ENCODE assay signal across 7 mouse cellular contexts in genomic region chr7:117428690-117429224, GRCm38 (mm10). TPM values are rescaled to one million over a fixed set of nuclear protein-coding genes. Genes with fewer than 3 reads are reported as not detected.
A peak's percentile ranks its signal among the peaks of the same experiment; 100 is the strongest.
DNase-seq lines count a peak whose midpoint lies in the region; ATAC-seq and TF ChIP-seq lines count a peak whose summit lies in the region.

No protein-coding gene starts in this region.

- no peak for TF ChIP-seq EP300 in stomach, postnatal 0 days (optimal IDR thresholded peaks at IDR 0.05)
- TF ChIP-seq EP300 in liver, embryonic 14.5 days (IDR thresholded peaks at IDR 0.05; ENCODE audit: low read depth) = no peak

- H3K9ac ChIP-seq in stomach, embryonic 14.5 days (replicated peaks; ENCODE audit: low read depth, low read length) = no peak overlapping the region
- H3K9ac ChIP-seq in stomach, postnatal 0 days (ENCODE audit: low read length) = no peak overlapping the region
- H3K9ac ChIP-seq in forebrain, postnatal 0 days = no peak overlapping the region
- no peak overlapping the region for H3K9ac ChIP-seq in liver, embryonic 14.5 days (replicated peaks)
- no peak overlapping the region for H3K9ac ChIP-seq in neural tube, embryonic 11.5 days (ENCODE audit: low read length)

- ATAC-seq in stomach, embryonic 14.5 days (ENCODE audit: insufficient number of reproducible peaks, insufficient read depth, low FRiP score, low read depth) = peak; percentile 58; the same call in 1 of the 2 replicates
- ATAC-seq in stomach, postnatal 0 days (ENCODE audit: low FRiP score, low TSS enrichment) = no peak
- ATAC-seq in forebrain, postnatal 0 days = peak; percentile 79
- ATAC-seq in liver, embryonic 14.5 days (ENCODE audit: insufficient read depth) = no peak
- no peak for ATAC-seq in neural tube, embryonic 11.5 days (ENCODE audit: insufficient read depth, low FRiP score, low TSS enrichment)

- WGBS in stomach, embryonic 14.5 days = 43% methylated on average over 8 of the region's 8 CpGs
- WGBS in stomach, postnatal 0 days = 41% methylated on average over 8 of the region's 8 CpGs
- 28% methylated on average over 8 of the region's 8 CpGs for WGBS in forebrain, postnatal 0 days
- WGBS in liver, embryonic 14.5 days (ENCODE audit: insufficient replicate concordance) = 23% methylated on average over 8 of the region's 8 CpGs
- WGBS in neural tube, embryonic 11.5 days = 59% methylated on average over 8 of the region's 8 CpGs

- no peak overlapping the region for H3K4me2 ChIP-seq in stomach, embryonic 14.5 days (replicated peaks; ENCODE audit: low read depth, low read length)
- no peak overlapping the region for H3K4me2 ChIP-seq in stomach, postnatal 0 days (replicated peaks; ENCODE audit: low read depth)
- no peak overlapping the region for H3K4me2 ChIP-seq in forebrain, postnatal 0 days (ENCODE audit: low read depth)
- H3K4me2 ChIP-seq in liver, embryonic 14.5 days (ENCODE audit: low read depth) = no peak overlapping the region
- H3K4me2 ChIP-seq in neural tube, embryonic 11.5 days (ENCODE audit: low read depth) = no peak overlapping the region

- no peaks in the 10 kb centered on the region for H3K27me3 ChIP-seq in stomach, embryonic 14.5 days (ENCODE audit: control insufficient read depth, insufficient read depth, low read length)
- no peaks in the 10 kb centered on the region for H3K27me3 ChIP-seq in stomach, postnatal 0 days (ENCODE audit: control insufficient read depth, insufficient read depth, low read length)
- no peaks in the 10 kb centered on the region for H3K27me3 ChIP-seq in forebrain, postnatal 0 days (ENCODE audit: insufficient read depth, low read length)
- H3K27me3 ChIP-seq in liver, embryonic 14.5 days (ENCODE audit: control insufficient read depth, insufficient read depth, low read length) = no peaks in the 10 kb centered on the region
- no peaks in the 10 kb centered on the region for H3K27me3 ChIP-seq in neural tube, embryonic 11.5 days (ENCODE audit: control insufficient read depth, insufficient read depth, low read length)

- H3K4me3 ChIP-seq in stomach, embryonic 14.5 days (ENCODE audit: low read depth, low read length) = no peak overlapping the region
- H3K4me3 ChIP-seq in stomach, postnatal 0 days (ENCODE audit: low read depth, low read length) = no peak overlapping the region
- H3K4me3 ChIP-seq in forebrain, postnatal 0 days (ENCODE audit: low read depth, low read length) = no peak overlapping the region
- H3K4me3 ChIP-seq in liver, embryonic 14.5 days (ENCODE audit: insufficient read depth in 1 of 2, low read depth in 2 of 2, low read length in 2 of 2) = no peak overlapping the region
- no peak overlapping the region for H3K4me3 ChIP-seq in neural tube, embryonic 11.5 days (ENCODE audit: low read depth, low read length)

- no peaks in the 10 kb centered on the region for H3K36me3 ChIP-seq in stomach, embryonic 14.5 days (ENCODE audit: control insufficient read depth, insufficient read depth, low read length)
- no peaks in the 10 kb centered on the region for H3K36me3 ChIP-seq in stomach, postnatal 0 days (ENCODE audit: control insufficient read depth, insufficient read depth, low read length)
- H3K36me3 ChIP-seq in forebrain, postnatal 0 days (ENCODE audit: insufficient read depth) = no peaks in the 10 kb centered on the region
- H3K36me3 ChIP-seq in liver, embryonic 14.5 days (replicated peaks; ENCODE audit: control insufficient read depth, insufficient read depth, low read depth) = no peaks in the 10 kb centered on the region
- H3K36me3 ChIP-seq in neural tube, embryonic 11.5 days (ENCODE audit: control insufficient read depth, insufficient read depth, low read length) = no peaks in the 10 kb centered on the region

- H3K4me1 ChIP-seq in stomach, embryonic 14.5 days (ENCODE audit: control insufficient read depth, insufficient read depth, low read length) = no peaks in the 10 kb centered on the region
- no peaks in the 10 kb centered on the region for H3K4me1 ChIP-seq in stomach, postnatal 0 days (replicated peaks; ENCODE audit: control insufficient read depth, insufficient read depth)
- peaks cover 15% of the 10 kb centered on the region for H3K4me1 ChIP-seq in forebrain, postnatal 0 days (ENCODE audit: insufficient read depth)
- H3K4me1 ChIP-seq in liver, embryonic 14.5 days (replicated peaks; ENCODE audit: control insufficient read depth in 2 of 2, insufficient read depth in 2 of 2, low read length in 1 of 2) = peaks cover 0 to 2% of the 10 kb centered on the region in 2 experiments; a peak in 1 of 4 replicates
- H3K4me1 ChIP-seq in neural tube, embryonic 11.5 days (ENCODE audit: control insufficient read depth, insufficient read depth, low read length) = no peaks in the 10 kb centered on the region

- H3K9me3 ChIP-seq in stomach, embryonic 14.5 days (ENCODE audit: control insufficient read depth, low read depth, low read length) = no peaks in the 10 kb centered on the region
- no peaks in the 10 kb centered on the region for H3K9me3 ChIP-seq in stomach, postnatal 0 days (ENCODE audit: control insufficient read depth, low read length)
- no peaks in the 10 kb centered on the region for H3K9me3 ChIP-seq in forebrain, postnatal 0 days (ENCODE audit: low read length)
- no peaks in the 10 kb centered on the region for H3K9me3 ChIP-seq in liver, embryonic 14.5 days (ENCODE audit: control insufficient read depth, low read length)
- no peaks in the 10 kb centered on the region for H3K9me3 ChIP-seq in neural tube, embryonic 11.5 days (ENCODE audit: control insufficient read depth, low read length)

- DNase-seq in stomach, postnatal 0 days (ENCODE audit: low spot score) = no peak
- no peak for DNase-seq in forebrain, postnatal 0 days
- DNase-seq in liver, embryonic 14.5 days (ENCODE audit: low read depth in 3 of 3, low spot score in 3 of 3) = peak; percentile 7 to 24 (median 24)
- DNase-seq in neural tube, embryonic 11.5 days (ENCODE audit: low spot score) = peak; percentile 42
- DNase-seq in right cerebral cortex, postnatal 4 days = no peak
- DNase-seq in cerebellum, adult 11 months = no peak

- no peak overlapping the region for H3K27ac ChIP-seq in stomach, embryonic 14.5 days (ENCODE audit: low read length)
- no peak overlapping the region for H3K27ac ChIP-seq in stomach, postnatal 0 days (replicated peaks)
- no peak overlapping the region for H3K27ac ChIP-seq in forebrain, postnatal 0 days (ENCODE audit: low read depth, low read length)
- H3K27ac ChIP-seq in liver, embryonic 14.5 days = no peak overlapping the region
- no peak overlapping the region for H3K27ac ChIP-seq in neural tube, embryonic 11.5 days (ENCODE audit: low read depth, low read length)

- no peak for TF ChIP-seq CTCF in stomach, postnatal 0 days (IDR thresholded peaks at IDR 0.05; ENCODE audit: low read depth)
- no peak for TF ChIP-seq CTCF in forebrain, postnatal 0 days (IDR thresholded peaks at IDR 0.05; ENCODE audit: low read depth)
- TF ChIP-seq CTCF in liver, embryonic 14.5 days (IDR thresholded peaks at IDR 0.05; ENCODE audit: low read depth) = no peak

RNA-seq across cellular contexts. Expression of gene Xylt1, which starts 48.0 kb away (rescaled TPM):
- 1.7 and 2.7 TPM in 2 replicates for polyA plus RNA-seq in stomach, embryonic 14.5 days (2014; fragmentation: Nextera tagmentation; extraction: Ambion mirVana)
- polyA plus RNA-seq in stomach, postnatal 0 days (2015; fragmentation: Nextera tagmentation; extraction: Ambion mirVana) = 0.36 TPM in 2 replicates
- 11.7 and 14.0 TPM in 2 replicates for total RNA-seq in forebrain, postnatal 0 days (2014; rRNA removed)
- 1.4 and 2.6 TPM in 2 replicates for polyA plus RNA-seq in forebrain, postnatal 0 days (2015; fragmentation: Nextera tagmentation; extraction: Ambion mirVana)
- polyA plus RNA-seq in liver, embryonic 14.5 days (2012; rRNA removed) = 0.39 and 0.40 TPM in 2 replicates
- 0.27 TPM in 2 replicates for polyA plus RNA-seq in liver, embryonic 14.5 days (2014; fragmentation: Nextera tagmentation; extraction: Ambion mirVana)
- 1.5 and 1.6 TPM in 2 replicates for polyA plus RNA-seq in neural tube, embryonic 11.5 days (2014; fragmentation: Nextera tagmentation; extraction: Ambion mirVana)

Comparison
In these comparisons a context has a peak if more than half of its experiments do, and no peak if none do; other contexts are left out.
1. ATAC-seq: peak in stomach, embryonic 14.5 days (single experiment) and forebrain, postnatal 0 days (single experiment); none in stomach, postnatal 0 days (single experiment), liver, embryonic 14.5 days (single experiment) and neural tube, embryonic 11.5 days (single experiment).
2. DNase-seq: peak in liver, embryonic 14.5 days (3 of 3) and neural tube, embryonic 11.5 days (single experiment); none in stomach, postnatal 0 days (single experiment), forebrain, postnatal 0 days (single experiment), right cerebral cortex, postnatal 4 days (single experiment) and cerebellum, adult 11 months (single experiment).